Mouse (Mus musculus): ENCODE measurements around the gene Olfr287.
A peak's percentile ranks its signal among the peaks of the same experiment; 100 is the strongest.

The Olfr287 gene

DNA sequence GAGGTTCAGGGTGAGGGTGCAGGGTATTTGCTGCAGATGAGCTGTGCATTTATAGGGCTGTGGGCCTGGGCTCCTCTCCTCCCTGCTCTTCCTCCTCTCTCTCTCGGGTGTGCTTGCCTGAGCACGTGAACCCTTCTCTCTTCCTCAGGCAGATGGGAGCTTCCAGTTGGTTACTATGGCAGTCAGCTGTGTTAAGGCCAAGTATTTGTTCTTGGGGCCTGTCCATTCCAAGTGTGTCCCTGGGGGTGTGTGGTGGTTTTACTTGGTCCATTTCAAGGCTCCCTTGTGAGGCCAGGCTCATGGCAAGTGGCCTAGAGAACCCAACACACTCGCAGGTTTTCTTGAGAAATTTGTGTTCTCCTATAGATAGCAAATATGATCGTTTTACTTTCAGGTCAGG is at the start of gene Olfr287, which contains the start of gene Gm44579:
Gene Olfr287 (minus strand): TSS at position 180 of the 400 bp plus-strand sequence.
Gene Gm44579 (minus strand): TSS at position 101 of the 400 bp plus-strand sequence.
- DNase-seq, result no peak

DNA sequence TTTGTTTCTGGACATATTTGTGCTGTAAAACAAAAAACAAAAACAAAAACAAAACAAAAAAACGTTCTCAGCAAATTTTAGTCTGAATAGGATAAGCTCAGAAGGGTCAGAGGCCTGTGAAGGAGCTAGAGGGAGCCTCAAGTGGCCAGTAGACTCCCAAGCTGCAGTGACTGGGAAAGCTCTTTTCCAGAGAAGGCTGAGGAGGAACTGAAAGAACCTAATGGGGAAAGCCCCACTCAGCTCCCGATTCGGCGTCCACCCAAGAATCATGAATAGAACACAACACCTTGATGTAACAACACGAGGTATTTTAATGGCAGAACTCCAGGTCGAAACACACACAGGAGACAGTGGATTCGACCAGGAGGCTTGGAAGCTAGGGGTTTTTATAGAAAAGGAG is 36.9 kb upstream of the Olfr287 start:
- no peak for DNase-seq

DNA sequence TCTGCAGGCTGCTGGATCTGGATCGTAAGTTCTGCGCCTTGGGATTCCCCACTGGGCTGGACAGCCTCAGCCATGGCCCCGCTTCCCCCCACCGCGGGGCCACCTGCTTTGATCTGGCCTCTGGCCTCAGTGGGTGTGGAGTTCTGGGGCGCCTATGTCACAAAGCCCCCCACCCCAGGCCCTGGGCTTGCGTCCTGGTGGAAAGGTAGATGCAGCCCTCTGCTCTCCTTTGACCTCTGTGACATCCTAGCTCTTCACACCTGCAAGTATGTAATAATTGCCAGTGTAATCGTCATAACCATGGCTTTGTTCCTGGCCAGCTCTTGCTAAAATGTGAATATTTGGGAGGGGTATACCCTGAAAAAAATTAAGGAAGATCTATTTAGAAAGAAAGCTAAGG is 36.3 kb upstream of the Olfr287 start, which contains the start of gene H1fnt:
Gene H1fnt (minus strand): TSS at position 101 of the 400 bp plus-strand sequence.
- DNase-seq, result no peak

DNA sequence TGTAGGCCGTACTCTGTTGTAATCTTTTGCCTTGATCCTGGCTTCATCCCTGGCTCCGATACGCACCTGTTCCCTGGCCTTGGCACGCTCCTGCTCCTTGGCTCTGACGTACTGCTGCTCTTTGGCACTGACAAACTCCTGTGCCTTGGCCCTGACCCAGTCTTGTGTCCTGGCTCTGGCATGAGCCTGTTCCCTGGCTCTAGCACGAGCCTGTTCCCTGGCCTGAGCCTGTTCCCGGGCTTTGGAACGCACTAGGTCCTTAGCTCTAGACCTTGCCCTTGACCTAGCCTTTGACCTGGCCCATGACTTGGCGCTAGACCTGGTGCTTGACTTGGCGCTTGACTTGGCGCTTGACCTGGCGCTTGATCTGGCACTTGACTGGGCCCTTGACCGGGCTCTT is 35.4 kb upstream of the Olfr287 start:
- no peak for DNase-seq

DNA sequence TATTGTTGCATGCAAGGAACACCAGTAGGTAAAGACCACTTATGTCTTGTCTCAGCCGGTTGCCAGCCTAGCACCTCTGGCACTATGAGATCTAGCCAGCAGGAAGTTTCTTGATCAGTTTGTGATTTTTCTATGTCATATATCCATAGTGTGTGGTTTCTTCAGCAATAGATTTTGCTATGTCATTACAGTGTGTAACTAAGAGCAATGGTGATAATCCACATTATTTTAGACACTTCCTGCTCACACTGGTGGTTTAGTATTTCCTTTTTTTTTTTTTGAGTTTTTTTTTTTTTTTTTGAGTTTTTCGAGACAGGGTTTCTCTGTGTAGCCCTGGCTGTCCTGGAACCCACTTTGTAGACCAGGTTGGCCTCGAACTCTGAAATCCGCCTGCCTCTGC is 14.6 kb upstream of the Olfr287 start:
- DNase-seq, result no peak

DNA sequence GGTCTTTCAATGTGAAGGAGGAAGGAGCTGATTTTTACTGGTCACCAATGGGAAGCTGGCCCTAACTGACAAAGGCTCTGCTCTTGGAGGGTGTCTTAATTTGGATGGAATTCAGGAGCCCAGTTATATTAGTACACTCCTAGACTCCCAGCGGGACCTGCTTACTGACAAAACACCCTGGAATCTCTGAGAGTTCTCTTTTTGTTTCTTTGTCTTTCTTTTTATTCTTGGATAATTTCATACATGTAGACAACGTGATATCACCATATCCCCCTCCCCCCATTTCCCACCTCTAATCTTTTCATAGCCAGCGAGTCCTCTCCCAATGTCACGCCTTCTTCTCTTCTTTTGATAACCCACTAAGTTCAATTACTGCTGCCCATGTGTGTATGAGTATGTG is 13.5 kb upstream of the Olfr287 start, which contains the start of gene Olfr286:
Gene Olfr286 (minus strand): TSS at position 101 of the 400 bp plus-strand sequence.
- DNase-seq, result no peak

DNA sequence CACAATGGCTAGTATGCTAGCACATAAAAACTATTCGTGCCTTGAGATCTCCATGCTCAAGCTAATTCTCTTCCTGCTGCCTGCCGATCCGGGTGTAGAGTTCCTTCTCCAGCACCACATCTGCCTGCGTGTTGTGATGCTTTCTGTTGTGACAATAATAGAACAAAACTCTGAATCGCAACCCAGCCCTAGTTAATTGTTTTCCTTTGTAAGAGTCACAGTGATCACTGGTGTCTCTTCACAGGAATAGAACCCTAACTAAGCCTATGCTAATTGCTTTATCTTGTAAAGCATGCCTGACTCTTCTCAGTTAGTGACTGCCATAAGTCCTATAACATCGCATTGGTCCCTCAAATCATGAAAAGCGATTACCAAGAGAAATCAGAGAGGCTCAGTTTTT is 5.2 kb upstream of the Olfr287 start:
- no peak for DNase-seq

DNA sequence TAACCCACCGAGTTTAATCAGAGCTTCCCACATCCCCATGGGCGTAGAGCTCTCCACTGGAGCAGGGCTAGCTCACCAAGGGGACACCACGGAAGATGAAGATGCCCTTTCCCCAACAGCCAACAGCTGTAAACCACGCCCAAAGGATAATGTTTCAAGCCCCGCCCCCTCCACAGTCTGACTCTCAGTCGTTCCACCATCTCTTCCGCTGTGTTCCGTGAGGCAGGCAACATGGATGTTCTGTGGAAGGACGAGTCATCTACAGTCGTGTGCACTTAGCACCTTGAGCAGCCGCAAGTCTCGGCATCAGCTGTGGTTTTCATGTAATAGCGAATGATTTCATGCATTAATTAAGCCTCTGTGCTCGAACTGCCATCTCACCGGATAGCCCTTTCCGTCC is 4.8 kb upstream of the Olfr287 start:
- DNase-seq, result peak; percentile 7

DNA sequence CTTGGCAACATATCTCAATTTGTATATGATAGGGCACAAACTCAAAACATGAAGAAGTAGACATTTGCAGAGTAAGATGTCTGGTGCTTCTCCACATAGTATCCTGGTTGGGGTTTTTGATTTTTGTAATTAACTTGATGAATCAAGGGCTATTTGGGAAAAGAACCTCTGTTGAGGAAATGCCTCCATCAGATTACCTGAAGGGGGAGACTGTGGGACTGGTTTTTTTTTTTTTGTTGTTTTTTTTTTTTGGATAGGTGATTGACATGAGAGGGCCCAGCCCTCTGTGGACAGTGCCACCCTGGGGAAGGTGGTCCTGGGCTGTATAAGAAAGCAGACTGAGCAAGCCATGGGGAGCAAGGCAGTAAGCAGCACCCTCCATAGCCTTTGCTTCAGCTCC is 1.5 kb upstream of the Olfr287 start:
- DNase-seq, result no peak

DNA sequence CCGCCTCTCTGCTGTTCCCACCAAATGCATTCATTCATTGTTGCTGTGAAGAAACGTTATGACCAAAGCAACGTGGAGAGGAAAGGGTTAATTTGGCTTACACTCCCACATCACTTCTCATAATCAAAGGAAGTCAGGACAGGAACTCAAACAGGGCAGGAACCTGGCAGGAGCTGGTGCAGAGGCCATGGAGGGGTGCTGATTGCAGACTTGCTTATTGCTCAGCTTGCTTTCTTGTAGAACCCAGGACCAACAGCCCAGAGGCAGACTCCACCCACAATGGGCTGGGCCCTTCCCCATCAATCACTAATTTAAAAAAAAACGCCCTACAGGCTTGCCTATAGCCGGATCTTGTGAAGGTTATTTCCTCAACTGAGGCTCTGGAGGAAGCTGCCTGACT is 6.7 kb downstream of the Olfr287 start:
- DNase-seq, result peak; percentile 18

DNA sequence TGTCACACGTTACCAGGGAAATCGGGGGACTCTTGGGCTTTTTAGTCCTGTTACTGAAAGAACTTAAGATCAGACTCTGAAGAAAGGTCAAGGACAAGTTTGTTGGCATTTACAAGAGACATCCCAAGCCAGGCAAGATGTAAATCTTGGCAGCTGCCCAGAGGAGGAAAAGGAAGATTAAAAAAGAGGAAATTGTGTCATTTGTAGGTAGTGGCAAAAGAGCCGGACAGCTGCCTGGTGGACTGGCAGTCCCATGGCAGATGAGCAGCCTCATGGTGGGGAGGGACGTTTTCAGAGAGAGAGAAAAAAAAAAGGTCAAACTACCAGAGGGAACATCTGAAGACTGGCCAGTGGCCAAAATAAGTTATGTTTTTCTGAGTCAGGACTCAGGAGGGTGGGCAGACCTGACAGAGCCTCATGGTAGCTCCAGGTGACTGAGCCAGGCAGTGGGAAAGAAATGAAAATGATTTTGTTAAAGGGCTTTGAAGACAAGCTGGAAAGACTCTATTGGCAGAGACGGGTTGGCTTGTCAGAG is 7.5 kb downstream of the Olfr287 start:
- DNase-seq, result peak; percentile 26

DNA sequence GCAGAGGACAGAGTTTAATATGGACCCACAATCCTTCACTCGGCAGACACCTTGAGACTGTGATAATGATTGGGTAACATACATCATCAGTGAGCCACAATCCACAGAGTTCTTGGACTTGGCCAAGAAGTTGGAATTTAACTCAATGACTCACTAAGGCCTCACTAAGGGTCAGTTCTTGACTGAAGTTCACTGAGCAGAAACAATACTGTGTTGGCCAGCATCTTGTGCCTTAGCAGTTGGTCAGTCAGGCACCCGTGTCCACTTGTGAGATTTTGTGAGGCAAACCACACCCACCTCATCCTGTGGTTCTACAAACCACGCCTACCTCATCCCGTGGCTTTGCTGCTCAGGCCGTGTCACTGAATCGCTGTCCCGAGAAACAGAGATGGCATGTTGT is 11.2 kb downstream of the Olfr287 start:
- no peak for DNase-seq

DNA sequence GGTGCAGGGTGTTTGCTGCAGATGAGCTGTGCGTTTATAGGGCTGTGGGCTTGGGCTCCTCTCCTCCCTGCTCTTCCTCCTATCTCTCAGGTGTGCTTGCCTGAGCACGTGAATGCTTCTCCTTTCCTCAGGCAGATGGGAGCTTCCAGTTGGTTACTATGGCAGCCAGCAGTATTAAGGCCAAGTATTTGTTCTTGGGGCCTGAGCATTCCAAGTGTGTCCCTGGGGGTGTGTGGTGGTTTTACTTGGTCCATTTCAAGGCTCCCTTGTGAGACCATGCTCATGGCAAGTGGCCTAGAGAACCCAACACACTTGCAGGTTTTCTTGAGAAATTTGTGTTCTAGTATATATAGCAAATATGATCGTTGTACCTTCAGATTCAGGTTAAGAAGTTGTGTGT is 25.4 kb downstream of the Olfr287 start, which contains the start of gene Olfr288:
Gene Olfr288 (minus strand): TSS at position 101 of the 400 bp plus-strand sequence.
- DNase-seq, result no peak

DNA sequence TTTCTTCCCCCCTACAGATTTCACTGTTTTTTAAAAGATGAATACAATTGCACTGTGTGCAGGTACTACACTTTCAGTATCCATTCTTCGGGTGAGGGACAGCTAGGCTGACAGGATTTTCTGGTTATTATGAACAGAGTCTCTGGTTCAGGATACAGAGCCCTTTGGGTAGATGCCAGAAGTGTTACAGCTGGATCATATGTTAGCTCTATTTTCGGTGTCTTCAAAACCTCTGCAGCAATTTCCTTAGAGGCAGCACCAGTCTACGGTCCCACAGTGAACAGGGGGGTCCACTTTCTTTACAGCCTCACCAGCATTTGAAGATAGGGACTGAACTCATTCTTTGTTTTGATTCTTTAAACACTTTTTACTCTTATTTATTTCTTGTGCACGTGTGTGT is 36.4 kb downstream of the Olfr287 start:
- DNase-seq, result no peak

DNA sequence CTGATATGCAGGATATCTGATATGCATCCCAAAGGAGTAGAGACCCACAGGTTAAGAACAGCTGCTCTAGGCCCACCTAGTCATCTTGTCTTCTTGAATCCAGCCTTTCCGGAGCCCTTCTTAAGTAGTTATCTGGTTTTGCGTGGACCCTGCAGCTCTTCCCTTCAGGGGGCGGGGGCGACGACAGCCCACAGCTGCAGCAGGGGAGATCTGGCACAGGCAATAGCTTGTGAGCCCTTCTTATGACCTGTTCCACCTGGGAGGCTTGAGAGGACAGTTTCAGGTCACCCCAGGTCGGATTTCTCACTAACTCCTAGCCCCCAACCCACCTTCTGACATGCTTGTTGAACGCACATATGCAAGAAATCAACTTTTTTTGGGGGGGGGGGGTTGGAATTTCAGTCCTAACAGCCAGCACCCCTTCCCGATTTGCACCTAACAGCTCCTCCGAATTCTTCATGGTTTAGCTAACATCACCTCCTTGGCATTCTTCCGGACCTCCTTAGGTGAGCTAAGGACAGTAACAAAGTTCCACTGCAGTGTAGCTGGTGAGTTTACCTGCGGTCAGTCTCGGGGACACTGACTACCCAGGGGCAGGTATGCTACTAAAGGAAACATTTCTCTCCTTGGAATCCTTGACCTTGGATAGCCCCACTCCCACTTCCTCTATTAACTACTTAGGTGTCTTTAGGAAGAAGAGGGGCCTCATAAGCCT is 38.8 kb downstream of the Olfr287 start:
- DNase-seq, result peak; percentile 6

DNA sequence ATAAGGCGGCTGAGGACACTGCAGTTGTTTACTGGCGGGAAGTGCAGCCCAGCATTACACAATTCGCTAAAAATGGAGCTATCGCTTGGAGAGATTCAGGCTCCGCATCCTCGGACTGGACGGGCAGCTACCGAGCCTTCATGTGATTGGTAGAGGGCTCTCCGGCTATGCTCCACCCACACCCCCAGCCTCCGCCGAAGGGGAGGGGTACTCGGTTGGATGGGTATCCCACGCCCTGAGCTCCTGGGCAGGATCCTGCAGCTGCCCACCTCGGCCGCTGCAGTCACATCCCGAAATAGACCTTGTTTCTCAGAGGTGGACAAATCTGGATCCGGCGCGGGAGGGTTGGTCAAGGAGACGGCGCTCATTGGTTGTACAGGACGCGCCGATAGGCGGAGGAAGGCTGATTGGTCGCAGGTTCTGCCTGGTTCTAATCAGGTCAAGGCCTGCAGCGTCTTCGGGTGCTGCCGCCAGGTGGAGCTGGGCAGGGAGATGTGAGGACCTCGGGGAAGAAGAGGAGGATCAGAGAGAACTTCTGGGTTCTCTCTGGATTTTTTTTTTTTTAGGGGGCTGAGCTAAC is 39.6 kb downstream of the Olfr287 start:
- peak; percentile 96 for DNase-seq

DNA sequence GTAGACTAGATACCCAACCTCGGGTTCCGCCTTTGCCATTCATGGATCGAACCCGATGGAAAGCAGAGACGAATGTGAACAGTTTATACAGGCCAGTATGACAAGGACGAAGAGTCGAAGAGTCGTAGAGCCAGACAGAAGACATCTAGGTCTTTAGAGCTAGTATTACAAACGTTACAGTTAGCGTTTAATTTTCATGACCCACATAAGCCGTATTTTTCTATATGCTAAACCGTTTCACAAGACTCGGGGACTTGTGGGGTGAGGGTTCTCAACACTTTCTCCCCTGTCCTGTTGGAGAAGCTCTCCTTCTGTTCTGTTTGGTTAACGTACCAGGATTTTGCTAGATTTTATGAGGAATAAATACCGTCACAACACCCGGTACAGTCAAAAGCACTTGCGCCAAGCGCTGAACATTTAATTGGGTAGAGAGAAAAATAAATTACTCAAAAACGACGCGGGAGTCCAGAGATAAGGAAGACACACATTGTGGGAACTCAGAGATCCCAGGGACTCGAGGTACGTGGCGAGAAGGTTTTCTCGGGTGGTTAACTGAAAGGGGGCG is 40.2 kb downstream of the Olfr287 start:
- DNase-seq, result no peak

DNA sequence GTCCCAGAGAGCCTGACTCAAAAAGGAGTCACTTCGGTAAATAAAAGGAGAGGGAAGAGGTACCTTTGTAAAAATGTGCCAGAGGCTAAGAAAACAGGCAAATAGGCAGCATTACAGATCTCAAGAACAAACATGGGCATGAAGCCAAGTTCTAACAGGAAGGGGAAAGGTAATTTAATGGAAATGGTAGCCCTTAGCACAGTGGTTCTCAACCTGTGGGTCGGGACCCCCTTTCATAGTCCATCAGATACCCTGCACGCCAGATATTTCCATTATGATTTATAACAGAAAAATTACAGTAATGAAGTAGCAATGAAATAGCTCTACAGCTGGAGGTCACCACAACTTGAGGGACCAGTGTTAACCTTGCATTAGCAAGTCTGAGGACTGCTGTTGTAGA is 43.5 kb downstream of the Olfr287 start:
- DNase-seq, result no peak

DNA sequence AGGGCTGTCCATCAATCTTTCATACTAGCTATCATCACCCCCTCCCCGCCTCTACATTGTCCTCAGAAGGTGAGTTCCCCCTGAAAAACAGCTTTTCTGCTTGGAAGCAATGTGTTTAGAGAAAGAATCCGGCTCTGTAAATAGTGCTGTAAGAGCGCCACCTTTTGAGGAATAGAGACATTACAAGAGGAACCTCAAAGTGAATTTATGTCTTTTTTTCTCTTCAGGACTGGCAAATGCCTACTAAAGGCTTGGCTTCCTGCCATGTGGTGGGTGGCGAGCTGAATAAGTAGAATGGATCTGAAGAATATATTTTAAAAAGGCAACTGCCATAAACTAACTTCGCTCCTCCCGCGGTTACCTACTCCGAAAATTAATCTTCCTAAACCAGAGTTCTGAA is 47.0 kb downstream of the Olfr287 start:
- DNase-seq, result peak; percentile 58

DNA sequence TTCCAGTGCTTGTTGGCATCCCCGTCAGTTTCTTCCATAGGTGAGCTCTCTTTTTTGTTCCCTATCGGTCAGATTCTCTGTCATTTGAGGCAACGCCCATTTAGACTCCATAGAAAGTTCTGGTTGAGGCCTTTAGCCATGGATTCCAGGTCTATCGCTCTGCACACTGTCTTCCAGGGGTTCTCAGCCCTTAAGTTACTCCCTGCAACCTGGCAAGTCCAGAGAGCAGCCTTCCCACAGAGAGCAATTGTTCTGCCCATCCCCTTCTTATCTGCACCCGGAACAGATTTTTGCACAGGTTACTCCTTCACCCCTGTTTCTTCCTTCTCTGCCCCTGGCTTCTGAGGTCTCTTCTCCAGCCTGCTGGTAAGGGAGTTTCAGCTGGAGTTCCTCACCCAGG is 48.7 kb downstream of the Olfr287 start:
- no peak for DNase-seq

DNA sequence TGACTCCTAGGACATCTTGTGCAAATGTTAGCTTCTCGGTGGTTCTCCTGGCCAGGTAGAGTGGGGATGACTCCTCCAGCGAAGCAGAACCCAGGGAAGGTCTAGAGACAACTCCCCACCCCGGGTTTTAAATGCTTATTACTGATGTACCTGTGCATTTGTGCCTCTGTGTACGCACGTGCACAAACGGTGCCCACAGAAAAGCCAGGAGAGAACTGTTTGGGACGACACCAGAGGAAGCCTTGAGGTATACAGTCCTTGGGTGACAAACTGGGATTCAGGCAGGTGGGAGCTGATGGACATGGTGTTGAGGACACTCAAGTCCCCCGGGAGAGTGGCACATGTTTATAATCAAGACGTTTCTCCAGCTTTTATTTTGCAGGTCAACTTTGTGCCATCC is 49.9 kb downstream of the Olfr287 start:
- DNase-seq, result no peak

DNA sequence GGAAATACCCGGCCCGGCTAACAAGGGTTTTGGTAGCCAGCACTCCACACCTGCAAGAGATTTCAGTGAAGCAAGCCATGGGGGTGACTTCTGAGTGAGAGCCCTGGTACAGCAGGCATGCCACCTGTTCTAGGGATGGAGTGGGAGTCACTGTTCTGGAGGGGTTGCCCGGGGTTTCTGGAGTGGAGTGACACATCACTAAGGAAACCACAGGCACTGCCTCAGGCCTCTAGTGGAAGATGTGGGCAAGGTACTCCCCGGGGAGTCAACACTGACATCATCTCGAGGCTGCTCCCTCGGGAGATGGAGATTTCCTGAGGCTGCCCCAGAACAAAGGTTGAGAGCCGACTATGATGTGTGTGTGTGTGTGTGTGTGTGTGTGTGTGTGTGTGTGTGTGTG is 50.5 kb downstream of the Olfr287 start:
- no peak for DNase-seq

DNA sequence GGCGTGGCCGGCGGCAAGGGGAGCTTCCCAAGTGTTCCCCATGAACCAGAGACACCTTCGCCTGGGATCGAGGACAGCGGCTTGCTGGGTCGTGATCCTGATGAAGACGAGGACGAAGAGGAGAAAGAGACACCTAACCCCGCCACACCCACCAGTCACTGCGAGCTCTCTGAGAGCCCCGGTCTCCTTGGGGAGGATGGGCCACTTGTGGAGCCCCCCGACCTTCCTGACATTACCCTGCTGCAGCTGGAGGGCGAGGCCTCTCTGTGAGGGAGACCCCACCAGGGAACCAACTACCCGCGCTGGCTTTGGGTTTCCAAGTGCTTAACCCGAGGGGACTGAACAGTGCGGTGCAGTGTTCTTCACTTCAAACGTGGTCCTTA is 52.2 kb downstream of the Olfr287 start:
- DNase-seq, result no peak
